In the genomic region with DNA sequence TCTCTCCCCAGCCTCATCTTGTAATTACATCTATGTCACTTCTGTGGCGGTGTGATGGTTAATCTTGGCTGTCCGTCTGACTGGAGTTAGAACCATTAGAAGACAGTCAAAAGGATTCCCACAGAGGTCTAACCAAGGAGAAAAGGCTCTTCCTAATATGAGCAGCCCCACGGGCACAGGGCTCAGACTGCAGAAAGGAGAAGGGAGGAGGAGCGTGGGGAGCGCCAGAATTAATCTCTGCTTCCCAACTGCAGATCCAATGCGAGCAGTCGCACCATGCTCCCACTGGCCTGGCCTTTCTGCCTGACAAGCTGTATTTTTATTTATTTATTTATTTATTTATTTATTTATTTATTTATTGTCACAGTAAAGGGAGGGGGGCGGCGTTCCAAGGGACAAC, we compare ENCODE assay signal across 31 mouse cellular contexts. TPM values are rescaled to one million over a fixed set of nuclear protein-coding genes. Genes with fewer than 3 reads are reported as not detected.
DNase-seq lines count a peak whose midpoint lies in the region; ATAC-seq lines count a peak whose summit lies in the region.
"Had no signal": no experiment of that assay in that cellular context is flagged by ENCODE, and none has a peak within 500 bp of the region (broad histone marks: within the 10 kb centered on the region; RNA-seq: fewer than 3 reads in every experiment).

No protein-coding gene starts in this region.

- ATAC-seq in midbrain, embryonic 14.5 days (ENCODE audit: low FRiP score, low TSS enrichment) = no peak
- no peak for ATAC-seq in midbrain, embryonic 16.5 days
- ATAC-seq: CD4-positive, CD25-positive, alpha-beta regulatory T cell, adult 4 months; forebrain, embryonic 14.5 days; forebrain, postnatal 0 days; hindbrain, embryonic 16.5 days; intestine, embryonic 15.5 days had no signal

- no peaks in the 10 kb centered on the region for H3K36me3 ChIP-seq in midbrain, embryonic 14.5 days (ENCODE audit: control insufficient read depth, insufficient read depth, low read length)
- H3K36me3 ChIP-seq in midbrain, embryonic 16.5 days (ENCODE audit: control insufficient read depth, insufficient read depth, low read length) = no peaks in the 10 kb centered on the region
- H3K36me3 ChIP-seq: embryonic facial prominence, embryonic 12.5 days; embryonic facial prominence, embryonic 15.5 days; heart, embryonic 13.5 days; hindbrain, embryonic 10.5 days; hindbrain, embryonic 13.5 days; intestine, embryonic 15.5 days had no signal

- WGBS in midbrain, embryonic 14.5 days = 49% methylated on average over 9 of the region's 9 CpGs
- 44% methylated on average over 9 of the region's 9 CpGs for WGBS in midbrain, embryonic 16.5 days

- no peak overlapping the region for H3K27ac ChIP-seq in midbrain, embryonic 14.5 days (replicated peaks; ENCODE audit: low read depth, low read length)
- no peak overlapping the region for H3K27ac ChIP-seq in midbrain, embryonic 16.5 days (ENCODE audit: low read length)
- H3K27ac ChIP-seq: embryonic facial prominence, embryonic 12.5 days; embryonic facial prominence, embryonic 15.5 days; gastrocnemius, adult 2 months; heart, embryonic 13.5 days; hindbrain, embryonic 10.5 days; hindbrain, embryonic 13.5 days; intestine, embryonic 15.5 days had no signal

- no peak overlapping the region for H3K4me3 ChIP-seq in midbrain, embryonic 14.5 days (replicated peaks; ENCODE audit: low read depth, low read length)
- no peak overlapping the region for H3K4me3 ChIP-seq in midbrain, embryonic 16.5 days (ENCODE audit: low read depth, low read length)
- H3K4me3 ChIP-seq: embryonic facial prominence, embryonic 12.5 days; embryonic facial prominence, embryonic 15.5 days; gastrocnemius, adult 2 months; heart, embryonic 13.5 days; hindbrain, embryonic 10.5 days; hindbrain, embryonic 13.5 days; intestine, embryonic 15.5 days had no signal

- H3K9me3 ChIP-seq in midbrain, embryonic 14.5 days (ENCODE audit: control insufficient read depth, low read length) = no peaks in the 10 kb centered on the region
- H3K9me3 ChIP-seq in midbrain, embryonic 16.5 days (replicated peaks; ENCODE audit: control insufficient read depth, low read length, poor library complexity, severe bottlenecking) = no peaks in the 10 kb centered on the region
- H3K9me3 ChIP-seq: embryonic facial prominence, embryonic 12.5 days; embryonic facial prominence, embryonic 15.5 days; heart, embryonic 13.5 days; hindbrain, embryonic 10.5 days; hindbrain, embryonic 13.5 days; intestine, embryonic 15.5 days had no signal

- H3K4me1 ChIP-seq in midbrain, embryonic 14.5 days (ENCODE audit: control insufficient read depth, insufficient read depth, low read length) = peaks cover 2% of the 10 kb centered on the region; the same call in 1 of the 2 replicates
- H3K4me1 ChIP-seq in midbrain, embryonic 16.5 days (ENCODE audit: control insufficient read depth, insufficient read depth, low read length) = no peaks in the 10 kb centered on the region
- H3K4me1 ChIP-seq: embryonic facial prominence, embryonic 12.5 days; heart, embryonic 13.5 days had no signal

- peak; percentile 63 for DNase-seq in heart, adult 11 months
- DNase-seq in heart, postnatal 10 days = no peak
- peak; percentile 38 for DNase-seq in midbrain, embryonic 14.5 days
- DNase-seq in testis, postnatal 10 days (ENCODE audit: low spot score) = peak; percentile 36
- DNase-seq in testis, postnatal 14 days (ENCODE audit: low spot score) = no peak
- no peak for DNase-seq in spleen, adult 12 weeks (ENCODE audit: low spot score)
- DNase-seq: adrenal gland, adult 8-10 months; cerebellum, adult 18-20 months; cerebellum, adult 9-11 months; cerebellum, postnatal 25 days; forebrain, postnatal 0 days; gastrocnemius, adult 2 months; gastrocnemius, postnatal 14 days; heart, adult 18-20 months had no signal

- H3K27me3 ChIP-seq in midbrain, embryonic 14.5 days (ENCODE audit: control insufficient read depth, insufficient read depth, low read length) = no peaks in the 10 kb centered on the region
- no peaks in the 10 kb centered on the region for H3K27me3 ChIP-seq in midbrain, embryonic 16.5 days (ENCODE audit: control insufficient read depth, insufficient read depth, low read depth, low read length)
- H3K27me3 ChIP-seq: embryonic facial prominence, embryonic 12.5 days; embryonic facial prominence, embryonic 15.5 days; heart, embryonic 13.5 days; hindbrain, embryonic 13.5 days; intestine, embryonic 15.5 days had no signal

- H3K9ac ChIP-seq in midbrain, embryonic 14.5 days (replicated peaks; ENCODE audit: low read length) = no peak overlapping the region
- H3K9ac ChIP-seq in midbrain, embryonic 16.5 days (ENCODE audit: low read depth, low read length) = no peak overlapping the region
- H3K9ac ChIP-seq: embryonic facial prominence, embryonic 12.5 days; embryonic facial prominence, embryonic 15.5 days; forebrain, postnatal 0 days; heart, embryonic 13.5 days; hindbrain, embryonic 13.5 days; intestine, embryonic 15.5 days had no signal

- H3K4me2 ChIP-seq in midbrain, embryonic 14.5 days (ENCODE audit: low read length) = no peak overlapping the region
- H3K4me2 ChIP-seq in midbrain, embryonic 16.5 days (ENCODE audit: low read length) = no peak overlapping the region
- H3K4me2 ChIP-seq: embryonic facial prominence, embryonic 12.5 days; embryonic facial prominence, embryonic 15.5 days; heart, embryonic 13.5 days; hindbrain, embryonic 13.5 days; intestine, embryonic 15.5 days had no signal

- intact Hi-C loops in heart, postnatal 10 days (cut with DNase I) = no loop called here

RNA-seq across cellular contexts. Expression of a gene that starts 4.5 kb away (rescaled TPM):
- total RNA-seq in heart, postnatal 10 days (2021) = not detected
- not detected in 2 replicates for polyA plus RNA-seq in midbrain, embryonic 14.5 days (2014; fragmentation: Nextera tagmentation; extraction: Ambion mirVana)
- not detected in 2 replicates for polyA plus RNA-seq in midbrain, embryonic 16.5 days (2015; fragmentation: Nextera tagmentation; extraction: Ambion mirVana)
- total RNA-seq: adrenal gland, adult 8-10 months; common myeloid progenitor, adult 5-6 weeks; forebrain, postnatal 0 days; gastrocnemius, adult 2 months; gastrocnemius, postnatal 14 days; heart, adult 18-20 months; heart, postnatal 25 days; MEL had no signal
- polyA plus RNA-seq: C2C12; CD4-positive, CD25-positive, alpha-beta regulatory T cell, adult 4 months; embryonic facial prominence, embryonic 12.5 days; embryonic facial prominence, embryonic 15.5 days; forebrain, embryonic 11.5 days; forebrain, embryonic 14.5 days; forebrain, postnatal 0 days; frontal cortex, adult 2 months; heart, embryonic 16.5 days; hindbrain, embryonic 10.5 days; hindbrain, embryonic 13.5 days; hindbrain, embryonic 16.5 days had no signal

RNA-seq across cellular contexts. Expression of a gene that starts 21.5 kb away (rescaled TPM):
- 1 to 10 TPM; 1.0 to 1.1 TPM for total RNA-seq in heart, postnatal 10 days (2021)
- polyA plus RNA-seq in midbrain, embryonic 14.5 days (2014; fragmentation: Nextera tagmentation; extraction: Ambion mirVana) = 3.3 and 3.7 TPM in 2 replicates
- polyA plus RNA-seq in midbrain, embryonic 16.5 days (2015; fragmentation: Nextera tagmentation; extraction: Ambion mirVana) = 3.2 and 3.3 TPM in 2 replicates
- total RNA-seq: common myeloid progenitor, adult 5-6 weeks; gastrocnemius, adult 2 months; MEL had no signal

Comparison
In these comparisons a context has a peak if more than half of its experiments do, and no peak if none do; other contexts are left out.
1. DNase-seq: peak in heart, adult 11 months (single experiment), midbrain, embryonic 14.5 days (single experiment) and testis, postnatal 10 days (single experiment); none in heart, postnatal 10 days (0 of 2), testis, postnatal 14 days (single experiment) and spleen, adult 12 weeks (single experiment).